Mouse (Mus musculus): ENCODE measurements around the gene Unc5a.

Gene Unc5a

GRCm38 (mm10) chr13:55004646-55005045 is 55.4 kb downstream of the Unc5a start:
- DNase-seq (ENCODE audit: low spot score) = no peak

GRCm38 (mm10) chr13:55005691-55006414 is 56.6 kb downstream of the Unc5a start:
- DNase-seq (ENCODE audit: low spot score) = no peak

- DNase-seq (ENCODE audit: low spot score) = no peak
Observed at GRCm38 (mm10) chr13:55006415-55006742, 57.2 kb downstream of the Unc5a start.

GRCm38 (mm10) chr13:55008589-55008988 is 59.4 kb downstream of the Unc5a start:
- DNase-seq (ENCODE audit: low spot score) = no peak

GRCm38 (mm10) chr13:55011103-55011502 is 61.9 kb downstream of the Unc5a start:
- DNase-seq (ENCODE audit: low spot score) = no peak

GRCm38 (mm10) chr13:55011981-55012478 is 62.8 kb downstream of the Unc5a start:
- DNase-seq (ENCODE audit: low spot score) = no peak

GRCm38 (mm10) chr13:55013702-55014344 is 64.6 kb downstream of the Unc5a start:
- DNase-seq (ENCODE audit: low spot score) = no peak

- no peak for DNase-seq (ENCODE audit: low spot score)
Observed at GRCm38 (mm10) chr13:55014451-55014850, 65.2 kb downstream of the Unc5a start.

GRCm38 (mm10) chr13:55017154-55017897 is 68.1 kb downstream of the Unc5a start:
- no peak for DNase-seq (ENCODE audit: low spot score)

- no peak for DNase-seq (ENCODE audit: low spot score)
Observed at GRCm38 (mm10) chr13:55017898-55018599, 68.8 kb downstream of the Unc5a start.

GRCm38 (mm10) chr13:55018700-55019099 is 69.5 kb downstream of the Unc5a start:
- DNase-seq (ENCODE audit: low spot score) = no peak

- no peak for DNase-seq (ENCODE audit: low spot score)
Observed at GRCm38 (mm10) chr13:55019181-55019580, 70.0 kb downstream of the Unc5a start.

- DNase-seq (ENCODE audit: low spot score) = no peak
Observed at GRCm38 (mm10) chr13:55020051-55020450, 70.8 kb downstream of the Unc5a start.

GRCm38 (mm10) chr13:55021194-55021779 is 72.1 kb downstream of the Unc5a start, which contains the start of gene Hk3:
TSS of gene Hk3 (minus strand) at chr13:55021385.
- DNase-seq (ENCODE audit: low spot score) = no peak

GRCm38 (mm10) chr13:55022256-55022655 is 73.0 kb downstream of the Unc5a start:
- no peak for DNase-seq (ENCODE audit: low spot score)

- DNase-seq (ENCODE audit: low spot score) = no peak
Observed at GRCm38 (mm10) chr13:55022715-55023114, 73.5 kb downstream of the Unc5a start.

GRCm38 (mm10) chr13:55024215-55024614 is 75.0 kb downstream of the Unc5a start:
- no peak for DNase-seq (ENCODE audit: low spot score)

- no peak for DNase-seq (ENCODE audit: low spot score)
Observed at GRCm38 (mm10) chr13:55040016-55040415, 90.8 kb downstream of the Unc5a start.

GRCm38 (mm10) chr13:55047706-55048105 is 98.5 kb downstream of the Unc5a start:
- DNase-seq (ENCODE audit: low spot score) = no peak

Data from ovary, postnatal 10 days (tissue).